Mouse (Mus musculus): ENCODE measurements at regions not wholly inside any gene's neighbourhood (a gene's known extent, or its start where the extent isn't known, plus 50 kb on each side); places are given as distances from the start of the nearest gene placed in this dataset.

GRCm38 (mm10) chr2:134730547-134730946, 55.3 kb upstream of the Plcb1 start:
- DNase-seq (ENCODE audit: low spot score in 2 of 2) = no peak

GRCm38 (mm10) chr2:134726713-134727112, 59.2 kb upstream of the Plcb1 start:
- no peak for DNase-seq (ENCODE audit: low spot score in 2 of 2)

GRCm38 (mm10) chr2:134724071-134724470, 61.8 kb upstream of the Plcb1 start:
- DNase-seq (ENCODE audit: low spot score in 2 of 2) = peak; percentile 5 to 15

- peak in 1 of 2 experiments; percentile 10 for DNase-seq (ENCODE audit: low spot score in 2 of 2)
Observed at GRCm38 (mm10) chr2:134717815-134718362, 68.0 kb upstream of the Plcb1 start.

GRCm38 (mm10) chr2:134716531-134716930, 69.3 kb upstream of the Plcb1 start:
- no peak for DNase-seq (ENCODE audit: low spot score in 2 of 2)

GRCm38 (mm10) chr2:134714001-134714400, 70.1 kb upstream of the Tmx4 start:
- no peak for DNase-seq (ENCODE audit: low spot score in 2 of 2)

GRCm38 (mm10) chr2:134708754-134709153, 64.8 kb upstream of the Tmx4 start:
- DNase-seq (ENCODE audit: low spot score in 2 of 2) = no peak

GRCm38 (mm10) chr2:134703067-134703466, 59.1 kb upstream of the Tmx4 start:
- no peak for DNase-seq (ENCODE audit: low spot score in 2 of 2)

GRCm38 (mm10) chr2:134697424-134697823, 53.5 kb upstream of the Tmx4 start:
- no peak for DNase-seq (ENCODE audit: low spot score in 2 of 2)

- DNase-seq (ENCODE audit: low spot score in 2 of 2) = no peak
Observed at GRCm38 (mm10) chr2:134696394-134696793, 52.4 kb upstream of the Tmx4 start.
